Mouse (Mus musculus): ENCODE measurements around the gene Maea. TPM values are rescaled to one million over a fixed set of nuclear protein-coding genes. Genes with fewer than 3 reads are reported as not detected.

The Maea gene
- 88.2 and 94.6 TPM in 2 replicates for total RNA-seq (2021)
- long read RNA-seq, experiment 1, transcript Maea-201 (9 exons, 2,193 nt) = major isoform, 132 of 149 reads
- long read RNA-seq, experiment 1, partial matches to known transcripts = 7 of 149 reads
- long read RNA-seq, experiment 1, other reads (novel, unspliced or antisense) = 10 of 149 reads
- long read RNA-seq, experiment 2, transcript Maea-201 (9 exons, 2,193 nt) = major isoform, 88 of 103 reads
- long read RNA-seq, experiment 2, partial matches to known transcripts = 5 of 103 reads
- long read RNA-seq, experiment 2, other reads (novel, unspliced or antisense) = 8 of 103 reads

GRCm38 (mm10) chr5:33335273-33335976 lies at the start of gene Maea:
Gene Maea, plus strand, starts transcription at chr5:33335509.
- DNase-seq = peak; percentile 97

- no peak for DNase-seq
Measured at GRCm38 (mm10) chr5:33293796-33294430, 41.4 kb upstream of the Maea start.

- DNase-seq = peak; percentile 12
Measured at GRCm38 (mm10) chr5:33297164-33297563, 38.1 kb upstream of the Maea start.

DNA sequence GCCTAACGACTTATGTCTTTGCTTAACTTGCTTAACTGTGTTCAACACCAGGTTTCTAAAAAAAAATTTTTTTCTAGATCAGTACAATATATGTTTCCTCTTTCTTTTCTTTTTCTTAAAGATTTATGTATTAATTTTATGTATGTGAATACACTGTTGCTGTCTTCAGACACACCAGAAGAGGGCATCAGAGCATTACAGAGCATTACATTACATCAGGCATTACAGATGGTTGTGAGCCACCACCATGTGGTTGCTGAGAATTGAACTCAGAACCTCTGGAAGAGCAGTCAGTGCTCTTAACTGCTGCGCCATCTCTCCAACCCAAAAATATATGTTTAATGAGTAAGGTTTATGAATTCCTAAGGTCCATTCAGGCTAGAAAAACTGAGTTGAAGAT lies 33.5 kb upstream of the Maea start:
- DNase-seq = no peak

DNA sequence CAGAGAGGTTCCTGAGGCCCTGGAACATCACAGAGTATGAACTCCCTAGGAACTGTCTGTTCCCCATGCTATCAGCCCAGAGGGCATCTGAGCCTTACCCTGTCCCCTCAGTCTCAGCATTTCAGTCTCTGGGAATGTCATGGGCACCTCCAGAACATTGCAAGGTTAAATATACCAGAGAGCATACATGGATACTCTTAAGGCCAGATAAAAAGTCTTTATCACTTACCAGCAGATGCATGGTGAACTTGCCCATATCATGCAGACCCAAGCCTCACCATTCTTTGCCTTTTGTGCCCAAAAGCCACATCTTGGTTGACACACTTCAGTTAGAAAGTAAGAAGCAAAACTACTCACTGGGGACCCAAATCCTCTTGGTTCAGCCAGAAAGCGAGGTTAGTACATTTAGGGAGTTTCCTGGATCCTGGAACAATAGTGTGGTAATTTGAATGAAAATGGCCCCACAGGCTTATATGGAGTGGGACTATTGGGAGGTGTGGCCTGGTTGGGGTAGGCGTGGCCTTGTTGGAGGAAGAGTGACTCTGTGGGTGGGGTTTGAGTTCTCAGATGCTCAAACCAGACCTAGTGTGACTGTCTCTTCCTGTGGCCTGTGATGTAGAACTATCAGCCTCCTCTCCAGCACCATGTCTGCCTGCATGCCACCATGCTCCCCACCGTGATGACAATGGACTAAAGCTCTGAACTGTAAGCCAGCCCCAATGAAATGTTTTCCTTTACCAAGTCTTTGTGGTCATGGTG lies 24.4 kb upstream of the Maea start:
- no peak for DNase-seq

DNA sequence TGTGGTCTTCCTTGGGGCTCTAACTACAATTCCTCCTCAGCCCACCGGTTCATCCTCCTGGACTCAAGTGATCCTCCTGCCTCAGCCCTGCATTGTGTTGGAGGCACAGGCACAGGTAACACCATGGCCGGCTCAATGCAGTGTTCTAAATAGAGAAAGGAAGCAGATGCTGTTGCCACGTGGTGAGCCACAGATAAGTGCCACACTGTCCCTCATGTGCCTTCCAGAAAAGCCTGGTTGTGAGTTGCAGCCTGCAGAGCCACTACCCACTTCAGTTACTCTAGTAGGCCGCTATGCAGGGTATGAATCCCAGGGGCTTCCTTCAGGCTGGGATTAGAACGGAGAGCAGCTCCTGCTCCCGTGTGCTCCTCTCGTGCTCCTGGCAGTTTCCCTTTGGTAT lies 23.1 kb upstream of the Maea start:
- no peak for DNase-seq

- DNase-seq = no peak
Measured at GRCm38 (mm10) chr5:33324491-33324890, 10.8 kb upstream of the Maea start.

GRCm38 (mm10) chr5:33334381-33335272 lies 682 bp upstream of the Maea start:
- DNase-seq = no peak

DNA sequence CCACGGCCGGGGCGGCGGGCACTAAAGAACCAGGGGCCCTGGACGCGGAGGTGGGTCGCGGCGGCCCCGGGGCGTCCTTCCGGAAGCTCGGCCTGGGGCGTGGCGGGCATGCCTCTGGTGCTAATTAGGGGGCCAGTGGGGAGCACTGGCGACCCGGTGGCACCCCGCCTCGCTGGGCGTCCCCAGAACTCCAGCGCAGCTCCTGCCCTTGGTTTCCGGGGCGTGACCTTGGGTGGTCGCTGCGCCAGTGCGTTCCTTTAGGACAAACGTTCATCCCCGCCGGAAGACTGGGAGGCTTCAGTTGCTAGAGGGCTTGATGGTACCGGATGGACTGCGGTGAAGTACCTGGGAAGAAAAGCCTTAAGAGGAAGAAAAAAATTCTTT lies 660 bp downstream of the Maea start:
- peak; percentile 50 for DNase-seq

DNA sequence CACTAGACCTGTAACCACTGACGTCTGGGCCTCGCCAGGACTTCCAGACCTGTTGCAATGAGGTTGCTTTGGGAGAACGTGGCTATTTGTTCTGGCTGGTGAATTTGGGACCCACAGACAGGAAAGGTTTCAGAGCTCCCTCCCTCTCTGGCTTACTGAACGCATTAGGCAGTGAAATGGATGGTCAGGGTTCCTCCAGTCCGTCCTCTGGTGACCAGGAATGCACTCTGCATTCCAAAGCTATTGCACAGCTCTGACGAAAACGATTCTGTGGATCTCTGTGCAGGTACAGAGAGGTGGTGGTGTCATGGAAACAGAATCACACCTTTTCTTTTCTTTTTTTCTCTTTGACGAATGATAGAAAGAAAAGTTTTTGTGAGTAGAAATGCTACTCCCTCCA lies 1.9 kb downstream of the Maea start:
- peak; percentile 10 for DNase-seq

DNA sequence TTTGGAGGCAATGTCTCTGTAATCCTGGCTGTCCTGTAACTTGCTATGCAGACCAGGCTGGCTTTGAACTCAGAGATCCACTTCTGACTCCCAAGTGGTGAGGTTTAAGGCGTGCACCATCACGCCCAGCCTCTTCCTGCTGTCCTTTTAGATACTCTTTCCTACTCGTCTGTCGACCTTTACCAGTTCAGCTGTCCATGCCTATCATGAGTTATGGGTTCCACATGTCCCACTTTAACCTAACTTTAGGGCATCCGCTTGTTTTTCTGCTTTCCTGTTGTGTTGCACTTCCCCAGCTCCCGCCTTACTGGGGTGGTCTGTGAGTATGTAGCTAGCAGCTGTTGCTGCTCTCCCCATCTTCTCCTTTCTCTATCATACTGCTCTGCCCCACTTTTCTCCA lies 5.9 kb downstream of the Maea start:
- no peak for DNase-seq

DNA sequence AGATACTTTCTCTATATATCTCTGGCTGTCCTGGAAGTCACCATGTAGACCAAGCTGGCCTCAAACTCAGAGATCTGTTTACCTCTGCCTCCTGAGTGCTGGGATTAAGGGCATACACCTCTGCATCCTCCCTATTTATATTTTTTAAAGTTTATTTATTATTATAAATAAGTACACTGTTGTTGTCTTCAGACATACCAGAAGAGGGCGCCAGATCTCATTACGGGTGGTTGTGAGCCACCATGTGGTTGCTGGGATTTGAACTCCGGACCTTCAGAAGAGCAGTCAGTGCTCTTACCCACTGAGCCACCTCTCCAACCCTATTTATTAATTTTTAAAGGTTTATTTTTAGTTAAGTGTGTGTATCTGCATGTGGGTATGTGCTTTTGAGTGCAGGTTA lies 6.9 kb downstream of the Maea start:
- peak; percentile 9 for DNase-seq

- no peak for DNase-seq
Measured at GRCm38 (mm10) chr5:33342821-33343220, 7.5 kb downstream of the Maea start.

GRCm38 (mm10) chr5:33343571-33343970 lies 8.3 kb downstream of the Maea start:
- DNase-seq = no peak

GRCm38 (mm10) chr5:33344070-33344469 lies 8.8 kb downstream of the Maea start:
- DNase-seq = no peak

- DNase-seq = no peak
Measured at GRCm38 (mm10) chr5:33347620-33348019, 12.3 kb downstream of the Maea start.

DNA sequence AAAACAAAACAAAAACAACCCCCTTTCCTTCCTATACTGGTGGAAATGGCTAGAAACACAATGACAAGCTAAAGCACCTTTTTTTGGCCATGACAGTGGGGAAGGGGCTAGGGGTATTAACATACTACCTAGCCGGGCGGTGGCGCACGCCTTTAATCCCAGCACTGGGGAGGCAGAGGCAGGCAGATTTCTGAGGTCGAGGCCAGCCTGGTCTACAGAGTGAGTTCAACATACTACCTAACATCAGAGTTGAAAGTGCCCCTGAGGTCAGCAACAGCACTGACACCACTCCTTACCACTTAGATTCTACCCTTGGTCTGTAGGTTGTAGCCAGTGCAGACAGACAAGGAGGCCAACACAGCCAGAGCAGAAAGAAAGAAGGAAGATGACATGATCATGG lies 13.9 kb downstream of the Maea start:
- no peak for DNase-seq

- DNase-seq = no peak
Measured at GRCm38 (mm10) chr5:33349706-33350105, 14.4 kb downstream of the Maea start.

GRCm38 (mm10) chr5:33351556-33352272 lies 16.4 kb downstream of the Maea start:
- no peak for DNase-seq

DNA sequence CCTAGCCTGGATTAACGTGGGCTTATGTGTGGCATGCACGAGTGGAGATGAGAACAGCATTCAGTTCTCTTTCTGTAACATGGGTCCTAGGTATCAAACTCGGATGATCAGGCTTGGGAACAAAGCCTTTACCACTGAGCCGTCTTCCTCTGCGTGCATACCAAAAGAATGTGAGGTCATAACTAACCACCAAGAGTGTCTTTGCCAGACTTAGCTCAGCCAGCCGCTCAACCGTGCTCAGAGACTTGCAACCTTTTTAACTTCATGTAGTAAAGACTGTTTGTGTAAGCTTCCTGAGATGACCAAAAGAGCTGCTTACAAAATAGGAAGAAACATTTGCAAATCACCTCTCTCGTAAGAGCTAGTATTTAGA lies 16.9 kb downstream of the Maea start:
- no peak for DNase-seq

- DNase-seq = no peak
Measured at GRCm38 (mm10) chr5:33353011-33353410, 17.7 kb downstream of the Maea start.

Measured in adrenal gland, postnatal 14 days (tissue).